Mouse (Mus musculus) embryonic facial prominence, embryonic 12.5 days (tissue): ENCODE measurements around the gene Stard13. TPM values are rescaled to one million over a fixed set of nuclear protein-coding genes. Genes with fewer than 3 reads are reported as not detected.
A peak's percentile ranks its signal among the peaks of the same experiment; 100 is the strongest.

Experiments used
- ATAC-seq: fragments of 200-750 bp; cut with Nextera tagmentation; 2 replicates; pipeline ENCODE4 v1.8.0; 2017; ENCODE audit not compliant: insufficient number of reproducible peaks, insufficient read depth, low FRiP score, low TSS enrichment
- H3K27ac ChIP-seq: fragments of 300-500 bp; sonication (generic); 2 replicates; pipeline ENCODE4 v1.5.1; 2016; ENCODE audit warnings: mild to moderate bottlenecking
- H3K27me3 ChIP-seq: fragments of 300-500 bp; sonication (generic); 2 replicates; pipeline ENCODE4 v1.6.1; 2016; ENCODE audit warnings: mild to moderate bottlenecking, moderate library complexity
- H3K36me3 ChIP-seq: fragments of 300-500 bp; sonication (generic); 2 replicates; pipeline ENCODE4 v1.6.1; 2016; ENCODE audit warnings: mild to moderate bottlenecking
- H3K4me1 ChIP-seq: fragments of 300-500 bp; sonication (generic); 2 replicates; pipeline ENCODE4 v1.6.1; 2016
- H3K4me2 ChIP-seq: fragments of 300-500 bp; sonication (generic); replicated peaks from 2 replicates; pipeline ENCODE4 v1.6.1; 2016; ENCODE audit warnings: mild to moderate bottlenecking, moderate library complexity
- H3K4me3 ChIP-seq: fragments of 300-500 bp; sonication (generic); 2 replicates; pipeline ENCODE4 v1.5.1; 2016; ENCODE audit warnings: mild to moderate bottlenecking
- H3K9ac ChIP-seq: fragments of 300-500 bp; sonication (generic); 2 replicates; pipeline ENCODE4 v1.6.1; 2016; ENCODE audit warnings: mild to moderate bottlenecking, moderate library complexity
- H3K9me3 ChIP-seq: fragments of 300-500 bp; sonication (generic); 2 replicates; pipeline ENCODE4 v1.6.1; 2016; ENCODE audit warnings: mild to moderate bottlenecking, moderate library complexity
- WGBS: fragments of 180-500 bp; shearing (Covaris S2); methylation state at CpG from one replicate; pipeline ENCODE4 v1.1.7; 2016; 5-methylcytosine and 5-hydroxymethylcytosine counted together
- polyA plus RNA-seq: library from polyadenylated mRNA; unstranded; fragments of >200 nt; fragmentation: Nextera tagmentation; extraction: Ambion mirVana; gene quantifications from 2 replicates; pipeline ENCODE4 v1.2.1, GENCODE M21; 2016

Gene Stard13
- polyA plus RNA-seq, 1 experiment from 2014 or later: 7.6 TPM

GRCm38 (mm10) chr5:151154030-151154429, 79.6 kb downstream of the Stard13 start:
- H3K36me3 ChIP-seq: no peaks in the 10 kb centered on the region
- H3K4me3 ChIP-seq: no peak overlapping the region
- ATAC-seq: no peak
- no peaks in the 10 kb centered on the region for H3K27me3 ChIP-seq
- 54% methylated on average over 4 of the region's 4 CpGs for WGBS
- no peaks in the 10 kb centered on the region for H3K9me3 ChIP-seq
- H3K4me1 ChIP-seq: peaks cover 15% of the 10 kb centered on the region
- H3K9ac ChIP-seq: no peak overlapping the region
- no peak overlapping the region for H3K4me2 ChIP-seq
- H3K27ac ChIP-seq: no peak overlapping the region

GRCm38 (mm10) chr5:151151549-151151948, 82.1 kb downstream of the Stard13 start:
- 90% methylated on average over 9 of the region's 9 CpGs for WGBS
- no peak overlapping the region for H3K4me3 ChIP-seq
- no peaks in the 10 kb centered on the region for H3K9me3 ChIP-seq
- H3K36me3 ChIP-seq: no peaks in the 10 kb centered on the region
- no peaks in the 10 kb centered on the region for H3K27me3 ChIP-seq
- no peak overlapping the region for H3K4me2 ChIP-seq
- ATAC-seq: no peak
- peaks cover 15% of the 10 kb centered on the region for H3K4me1 ChIP-seq
- no peak overlapping the region for H3K27ac ChIP-seq
- no peak overlapping the region for H3K9ac ChIP-seq

- Histone ChIP-seq H3K9me3 (no peaks in the 10 kb centered on the region), H3K27me3 (no peaks in the 10 kb centered on the region), H3K4me3 (no peak overlapping the region), H3K36me3 (no peaks in the 10 kb centered on the region), H3K9ac (no peak overlapping the region), H3K4me2 (no peak overlapping the region), H3K27ac (no peak overlapping the region), H3K4me1 (peaks cover 7% of the 10 kb centered on the region)
- ATAC-seq: no peak
- 30% methylated on average over 8 of the region's 8 CpGs for WGBS
Observed at GRCm38 (mm10) chr5:151149509-151149908, 84.1 kb downstream of the Stard13 start.

GRCm38 (mm10) chr5:151148079-151148478, 85.6 kb downstream of the Stard13 start:
- no peak overlapping the region for H3K9ac ChIP-seq
- WGBS: 87% methylated on average over 4 of the region's 4 CpGs
- no peaks in the 10 kb centered on the region for H3K27me3 ChIP-seq
- H3K36me3 ChIP-seq: no peaks in the 10 kb centered on the region
- no peak overlapping the region for H3K4me3 ChIP-seq
- H3K27ac ChIP-seq: no peak overlapping the region
- H3K4me1 ChIP-seq: peaks cover 10% of the 10 kb centered on the region
- ATAC-seq: no peak
- no peak overlapping the region for H3K4me2 ChIP-seq
- H3K9me3 ChIP-seq: no peaks in the 10 kb centered on the region

- H3K27me3 ChIP-seq: no peaks in the 10 kb centered on the region
- 79% methylated on average over 5 of the region's 5 CpGs for WGBS
- H3K27ac ChIP-seq: no peak overlapping the region
- H3K4me1 ChIP-seq: peaks cover 22% of the 10 kb centered on the region
- no peak overlapping the region for H3K9ac ChIP-seq
- H3K36me3 ChIP-seq: no peaks in the 10 kb centered on the region
- no peaks in the 10 kb centered on the region for H3K9me3 ChIP-seq
- no peak overlapping the region for H3K4me3 ChIP-seq
- no peak for ATAC-seq
- H3K4me2 ChIP-seq: no peak overlapping the region
Observed at GRCm38 (mm10) chr5:151145807-151146206, 87.8 kb downstream of the Stard13 start.

- H3K4me3 ChIP-seq: no peak overlapping the region
Observed at GRCm38 (mm10) chr5:151143955-151144354, 89.7 kb downstream of the Stard13 start.

GRCm38 (mm10) chr5:151142671-151143601, 90.7 kb downstream of the Stard13 start:
- Histone ChIP-seq H3K9me3 (no peaks in the 10 kb centered on the region), H3K27ac (peak overlapping the region; percentile 89), H3K27me3 (no peaks in the 10 kb centered on the region), H3K4me3 (no peak overlapping the region), H3K36me3 (no peaks in the 10 kb centered on the region), H3K9ac (0 out of 2 replicates have a peak overlapping the region, but pooled peaks have one; percentile 31), H3K4me2 (no peak overlapping the region), H3K4me1 (peaks cover 18% of the 10 kb centered on the region)
- 8% methylated on average over 11 of the region's 11 CpGs for WGBS
- 0 out of 2 replicates have a peak, but pooled peaks have one; percentile 38 for ATAC-seq

More at GRCm38 (mm10) chr5:151143955-151144354, 89.7 kb downstream of the Stard13 start:
- Histone ChIP-seq H3K9me3 (no peaks in the 10 kb centered on the region), H3K36me3 (no peaks in the 10 kb centered on the region), H3K27ac (no peak overlapping the region), H3K27me3 (no peaks in the 10 kb centered on the region), H3K9ac (no peak overlapping the region), H3K4me1 (peaks cover 18% of the 10 kb centered on the region), H3K4me2 (no peak overlapping the region)
- WGBS: 81% methylated on average over 5 of the region's 5 CpGs
- no peak for ATAC-seq

- Histone ChIP-seq H3K4me1 (peaks cover 18% of the 10 kb centered on the region), H3K27ac (peak overlapping the region; percentile 89)
Observed at GRCm38 (mm10) chr5:151142241-151142640, 91.4 kb downstream of the Stard13 start.

GRCm38 (mm10) chr5:151137901-151138300, 95.7 kb downstream of the Stard13 start:
- Histone ChIP-seq H3K27ac (no peak overlapping the region), H3K4me1 (peaks cover 19% of the 10 kb centered on the region), H3K27me3 (no peaks in the 10 kb centered on the region), H3K36me3 (no peaks in the 10 kb centered on the region), H3K9ac (no peak overlapping the region), H3K9me3 (no peaks in the 10 kb centered on the region), H3K4me3 (no peak overlapping the region), H3K4me2 (no peak overlapping the region)
- WGBS: 79% methylated on average over 5 of the region's 5 CpGs
- ATAC-seq: no peak

More at GRCm38 (mm10) chr5:151142241-151142640, 91.4 kb downstream of the Stard13 start:
- Histone ChIP-seq H3K4me2 (no peak overlapping the region), H3K4me3 (no peak overlapping the region), H3K9ac (no peak overlapping the region), H3K9me3 (no peaks in the 10 kb centered on the region), H3K36me3 (no peaks in the 10 kb centered on the region), H3K27me3 (no peaks in the 10 kb centered on the region)
- no peak for ATAC-seq
- WGBS: 38% methylated on average over 5 of the region's 5 CpGs

- Histone ChIP-seq H3K9me3 (no peaks in the 10 kb centered on the region), H3K27me3 (no peaks in the 10 kb centered on the region), H3K4me1 (peaks cover 14% of the 10 kb centered on the region), H3K36me3 (no peaks in the 10 kb centered on the region), H3K9ac (no peak overlapping the region), H3K4me2 (no peak overlapping the region), H3K27ac (no peak overlapping the region), H3K4me3 (no peak overlapping the region)
- no peak for ATAC-seq
- WGBS: 70% methylated on average over 4 of the region's 4 CpGs
Observed at GRCm38 (mm10) chr5:151137311-151137710, 96.3 kb downstream of the Stard13 start.

GRCm38 (mm10) chr5:151135965-151136364, 97.7 kb downstream of the Stard13 start:
- WGBS: 58% methylated on average over 6 of the region's 6 CpGs
- no peak overlapping the region for H3K4me3 ChIP-seq
- H3K27me3 ChIP-seq: no peaks in the 10 kb centered on the region
- H3K4me1 ChIP-seq: peaks cover 9% of the 10 kb centered on the region; the same call in 1 of the 2 replicates
- H3K9ac ChIP-seq: no peak overlapping the region
- peak overlapping the region; percentile 57 for H3K27ac ChIP-seq
- no peaks in the 10 kb centered on the region for H3K9me3 ChIP-seq
- ATAC-seq: no peak
- H3K36me3 ChIP-seq: no peaks in the 10 kb centered on the region
- no peak overlapping the region for H3K4me2 ChIP-seq
